Mouse (Mus musculus): ENCODE measurements around the gene Tpmt.

DNA sequence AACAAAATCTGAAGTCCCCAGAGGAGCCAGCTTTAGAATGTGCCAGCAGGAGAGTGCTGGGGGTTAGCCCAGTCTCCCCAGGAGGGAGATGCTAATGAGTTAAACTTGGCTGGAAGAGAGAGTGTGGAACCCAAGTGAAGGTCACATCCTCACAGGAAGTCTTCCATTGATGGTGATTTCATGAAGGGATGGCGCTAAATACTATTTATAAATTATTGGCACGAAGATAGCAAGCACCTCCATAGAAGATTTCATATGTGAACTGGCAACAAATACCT is 51.3 kb downstream of the Tpmt start:
- TF ChIP-seq EP300 (IDR thresholded peaks at IDR 0.05; ENCODE audit: insufficient read depth, low read depth, low read length) (no peak), CTCF (IDR thresholded peaks at IDR 0.05) (no peak), POLR2A (IDR thresholded peaks at IDR 0.05; ENCODE audit: insufficient read depth, low read depth, low read length) (no peak)
